Mouse (Mus musculus): ENCODE measurements around the gene Prss36. TPM values are rescaled to one million over a fixed set of nuclear protein-coding genes. Genes with fewer than 3 reads are reported as not detected.
"Not testable (repeated sequence)": the region's sequence is repeated elsewhere in the genome, so short reads cannot be mapped to it uniquely, and the experiment has no call there.

The Prss36 gene
- polyA plus RNA-seq, 1 experiment from 2014 or later, result 10.4 TPM

DNA sequence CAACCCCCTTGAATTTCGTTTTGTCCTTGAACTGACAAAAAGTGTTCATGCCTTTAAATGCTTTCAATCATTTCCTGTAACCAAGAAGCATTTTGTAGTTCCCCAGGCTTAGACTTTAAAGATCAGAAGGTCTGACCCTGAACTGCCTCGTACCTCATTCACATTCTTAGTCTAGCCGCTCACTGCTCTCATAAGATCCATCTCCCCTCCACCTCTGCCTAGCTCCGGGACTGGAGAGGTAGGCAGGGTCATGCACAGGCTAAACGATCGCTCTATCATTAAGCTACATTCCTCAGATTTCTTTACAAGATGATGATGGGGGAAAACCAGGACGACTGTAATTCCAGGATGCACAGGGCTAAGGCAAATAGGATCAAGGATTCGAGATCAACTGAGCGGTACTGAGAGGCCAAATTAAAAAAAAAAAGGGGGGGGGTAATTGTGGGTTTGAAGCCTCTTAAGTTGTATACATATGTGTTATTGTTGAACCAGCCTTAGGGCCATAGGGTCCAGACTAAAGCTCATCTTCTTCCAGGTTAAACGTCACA is 19.9 kb upstream of the Prss36 start:
- Histone ChIP-seq H3K27ac (peak overlapping the region; percentile 98), H3K9ac (peak overlapping the region; percentile 99), H3K4me1 (peaks cover 20% of the 10 kb centered on the region), H3K27me3 (no peaks in the 10 kb centered on the region), H3K36me3 (peaks cover 19% of the 10 kb centered on the region), H3K4me2 (replicated peaks) (peak overlapping the region; percentile 66), H3K4me3 (peak overlapping the region; percentile 95), H3K9me3 (replicated peaks) (no peaks in the 10 kb centered on the region)
- ATAC-seq (ENCODE audit: low FRiP score), result no peak; the same call in 1 of the 2 replicates
- 15% methylated on average over 10 of the region's 10 CpGs for WGBS

GRCm38 (mm10) chr7:127959364-127959763 is 12.8 kb upstream of the Prss36 start:
- Histone ChIP-seq H3K36me3 (no peaks in the 10 kb centered on the region), H3K4me1 (no peaks in the 10 kb centered on the region), H3K4me3 (no peak overlapping the region), H3K4me2 (replicated peaks) (no peak overlapping the region), H3K9me3 (replicated peaks) (no peaks in the 10 kb centered on the region), H3K27ac (no peak overlapping the region), H3K9ac (no peak overlapping the region), H3K27me3 (no peaks in the 10 kb centered on the region; the same call in 1 of the 2 replicates)
- ATAC-seq (ENCODE audit: low FRiP score), result no peak
- WGBS, result 65% methylated on average over 5 of the region's 5 CpGs

DNA sequence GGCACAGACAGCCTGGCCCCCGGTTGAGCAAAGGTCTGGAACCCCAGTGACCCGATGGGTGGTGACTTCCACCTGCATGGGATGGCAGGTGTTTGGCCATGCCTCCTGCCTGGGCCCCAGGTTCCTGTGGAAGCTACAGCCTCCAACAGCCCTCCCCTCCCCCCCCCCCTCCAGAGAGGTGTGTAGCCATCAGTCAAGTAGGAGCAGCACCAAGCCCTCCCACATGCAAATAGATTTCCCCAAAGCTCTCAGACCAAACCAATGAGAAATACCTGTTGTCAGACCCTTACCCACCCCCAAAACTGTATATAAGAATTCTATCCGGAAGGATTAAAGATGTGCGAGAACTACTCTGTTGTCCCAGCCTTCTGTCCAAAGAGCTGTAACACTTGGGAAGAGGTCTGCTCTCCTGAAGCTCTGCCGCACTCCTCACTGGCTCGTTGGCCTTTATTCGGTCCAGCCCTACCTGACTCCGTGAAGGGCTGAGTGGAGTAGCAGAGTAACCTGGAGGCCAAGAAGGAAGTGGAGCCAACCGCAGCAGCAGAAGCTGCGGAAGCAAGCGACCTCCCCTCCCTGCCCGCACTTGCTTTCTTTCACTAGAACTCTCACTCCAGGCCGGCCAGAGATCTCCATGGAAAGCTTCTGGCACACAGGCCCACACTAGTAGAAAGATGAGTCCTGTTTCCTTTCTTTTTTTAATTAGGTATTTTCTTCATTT is 6.5 kb upstream of the Prss36 start:
- H3K27me3 ChIP-seq, result peaks cover 3% of the 10 kb centered on the region; the same call in 1 of the 2 replicates
- H3K36me3 ChIP-seq, result no peaks in the 10 kb centered on the region
- H3K9ac ChIP-seq, result no peak overlapping the region
- H3K4me1 ChIP-seq, result no peaks in the 10 kb centered on the region
- H3K4me3 ChIP-seq, result no peak overlapping the region
- H3K9me3 ChIP-seq (replicated peaks), result no peaks in the 10 kb centered on the region
- H3K27ac ChIP-seq, result no peak overlapping the region
- 46% methylated on average over 13 of the region's 13 CpGs for WGBS
- H3K4me2 ChIP-seq (replicated peaks), result no peak overlapping the region
- ATAC-seq (ENCODE audit: low FRiP score), result no peak

DNA sequence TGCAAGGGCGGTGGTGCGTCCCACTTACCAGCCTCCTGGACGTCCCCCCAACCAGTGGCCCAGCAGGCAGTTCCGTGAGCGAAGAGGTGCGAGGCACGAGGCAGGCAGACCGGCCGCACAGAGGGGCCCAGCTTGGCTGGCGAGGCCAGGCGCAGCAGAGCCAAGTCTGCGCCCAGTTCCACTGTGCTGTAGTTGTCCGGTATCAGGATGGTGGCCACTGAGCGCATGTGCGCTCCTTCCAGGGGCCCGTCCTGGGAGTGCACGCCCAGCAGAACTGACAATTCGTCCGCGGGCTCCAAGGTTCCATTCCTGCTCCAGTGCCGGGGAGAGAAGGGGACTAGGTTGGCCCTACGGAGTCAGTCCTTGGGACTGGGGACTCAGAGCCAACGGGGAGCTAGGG is 1.9 kb downstream of the Prss36 start:
- Histone ChIP-seq H3K27ac (no peak overlapping the region; the same call in 1 of the 2 replicates), H3K4me2 (replicated peaks) (peak overlapping the region; percentile 31), H3K36me3 (no peaks in the 10 kb centered on the region), H3K9me3 (replicated peaks) (no peaks in the 10 kb centered on the region), H3K4me1 (no peaks in the 10 kb centered on the region), H3K27me3 (peaks cover 36% of the 10 kb centered on the region), H3K4me3 (no peak overlapping the region), H3K9ac (no peak overlapping the region)
- no peak for ATAC-seq (ENCODE audit: low FRiP score)
- WGBS, result 11% methylated on average over 23 of the region's 23 CpGs

- not testable (repeated sequence) for H3K27ac ChIP-seq; H3K36me3 ChIP-seq; H3K4me3 ChIP-seq; H3K9me3 ChIP-seq (replicated peaks); ATAC-seq (ENCODE audit: low FRiP score); H3K4me1 ChIP-seq; H3K4me2 ChIP-seq (replicated peaks); H3K9ac ChIP-seq
- 53% methylated on average over 2 of the region's 2 CpGs for WGBS
- peaks cover 36% of the 10 kb centered on the region for H3K27me3 ChIP-seq
Measured at GRCm38 (mm10) chr7:127942097-127942496, 4.4 kb downstream of the Prss36 start.

DNA sequence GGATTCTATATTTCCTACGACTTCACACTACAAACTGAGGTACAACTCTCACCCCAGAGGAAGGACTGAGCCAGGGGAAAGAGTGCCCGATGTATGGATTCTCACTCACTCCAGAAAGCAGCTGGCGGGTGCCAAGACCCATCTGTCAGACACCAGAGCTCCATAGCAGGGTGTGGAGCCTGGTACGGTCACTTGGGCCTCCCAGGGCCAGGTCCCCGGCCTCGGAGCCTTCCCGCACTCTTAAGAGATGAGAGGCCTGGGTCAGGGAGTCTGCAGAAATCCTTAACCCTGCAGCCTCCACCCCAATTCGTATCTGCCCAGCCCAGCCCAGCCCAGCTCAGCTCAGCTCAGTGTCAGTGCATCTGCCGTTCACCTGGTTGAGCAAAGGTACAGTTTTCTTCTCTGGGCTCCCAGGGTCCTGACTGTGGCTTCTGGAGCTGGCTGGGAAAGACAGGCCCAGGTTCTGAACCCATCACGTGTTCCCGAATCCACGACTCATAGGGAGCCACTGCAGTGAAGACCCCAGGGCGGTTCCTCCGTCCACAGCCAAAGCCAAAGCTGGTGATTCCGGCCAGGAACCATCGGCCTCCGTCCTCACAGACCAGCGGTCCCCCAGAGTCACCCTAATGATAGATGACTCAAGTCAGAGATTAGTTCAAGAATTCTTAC is 10.2 kb downstream of the Prss36 start:
- peak overlapping the region; percentile 72; the same call in 1 of the 2 replicates for H3K27ac ChIP-seq
- peak; percentile 7; the same call in 1 of the 2 replicates for ATAC-seq (ENCODE audit: low FRiP score)

GRCm38 (mm10) chr7:127935748-127936159 is 10.8 kb downstream of the Prss36 start:
- H3K27me3 ChIP-seq, result peaks cover 4% of the 10 kb centered on the region
- ATAC-seq (ENCODE audit: low FRiP score), result peak; percentile 62; the same call in 1 of the 2 replicates
- no peaks in the 10 kb centered on the region for H3K9me3 ChIP-seq (replicated peaks)
- under 1% methylated on average over 37 of the region's 38 CpGs for WGBS
- peak overlapping the region; percentile 73 for H3K4me3 ChIP-seq
- peaks cover 29% of the 10 kb centered on the region for H3K4me1 ChIP-seq
- H3K9ac ChIP-seq, result peak overlapping the region; percentile 81
- peak overlapping the region; percentile 87 for H3K4me2 ChIP-seq (replicated peaks)
- H3K36me3 ChIP-seq, result no peaks in the 10 kb centered on the region
- H3K27ac ChIP-seq, result peak overlapping the region; percentile 72

More for the DNA sequence above, 10.2 kb downstream of the Prss36 start:
- H3K36me3 ChIP-seq, result no peaks in the 10 kb centered on the region
- H3K4me3 ChIP-seq, result peak overlapping the region; percentile 73
- peak overlapping the region; percentile 87 for H3K4me2 ChIP-seq (replicated peaks)
- H3K9ac ChIP-seq, result peak overlapping the region; percentile 81
- 60% methylated on average over 18 of the region's 18 CpGs for WGBS
- H3K4me1 ChIP-seq, result peaks cover 27% of the 10 kb centered on the region
- H3K9me3 ChIP-seq (replicated peaks), result no peaks in the 10 kb centered on the region
- peaks cover 4% of the 10 kb centered on the region for H3K27me3 ChIP-seq

- peaks cover 29% of the 10 kb centered on the region for H3K4me1 ChIP-seq
- no peaks in the 10 kb centered on the region for H3K9me3 ChIP-seq (replicated peaks)
- 7% methylated on average over 28 of the region's 32 CpGs for WGBS
- peak; percentile 93 for ATAC-seq (ENCODE audit: low FRiP score)
- peak overlapping the region; percentile 73 for H3K4me3 ChIP-seq
- peak overlapping the region; percentile 81 for H3K9ac ChIP-seq
- H3K36me3 ChIP-seq, result no peaks in the 10 kb centered on the region
- peak overlapping the region; percentile 87 for H3K4me2 ChIP-seq (replicated peaks)
- peak overlapping the region; percentile 72 for H3K27ac ChIP-seq
- H3K27me3 ChIP-seq, result peaks cover 10% of the 10 kb centered on the region
Measured at GRCm38 (mm10) chr7:127935028-127935722, 11.3 kb downstream of the Prss36 start.

DNA sequence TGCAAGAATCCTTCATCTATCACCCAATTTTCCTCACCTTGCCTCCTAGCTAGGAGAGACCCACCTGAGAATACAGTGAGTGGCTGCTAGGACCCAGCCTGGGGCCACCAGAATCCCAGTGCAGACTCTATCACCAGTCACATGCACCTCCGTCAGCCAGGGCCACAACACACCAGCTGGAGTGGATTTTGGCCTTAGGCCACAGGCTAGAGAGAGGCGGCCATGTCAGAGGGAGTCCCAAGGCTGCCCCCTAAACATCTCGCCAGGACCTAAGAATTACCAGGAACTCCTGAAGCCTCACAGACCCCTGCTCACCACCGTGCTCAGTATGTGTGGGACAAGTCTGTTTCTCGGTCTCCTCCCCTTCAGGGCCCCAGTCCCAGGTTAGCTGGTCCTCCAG is 12.4 kb downstream of the Prss36 start:
- Histone ChIP-seq H3K27ac (no peak overlapping the region), H3K36me3 (no peaks in the 10 kb centered on the region), H3K4me3 (no peak overlapping the region), H3K9ac (peak overlapping the region; percentile 43; the same call in 1 of the 2 replicates), H3K27me3 (peaks cover 21% of the 10 kb centered on the region), H3K4me2 (replicated peaks) (no peak overlapping the region), H3K9me3 (replicated peaks) (no peaks in the 10 kb centered on the region), H3K4me1 (peaks cover 33% of the 10 kb centered on the region)
- WGBS, result 89% methylated on average over 5 of the region's 5 CpGs
- no peak for ATAC-seq (ENCODE audit: low FRiP score)

- Histone ChIP-seq H3K9me3 (replicated peaks) (no peaks in the 10 kb centered on the region), H3K4me2 (replicated peaks) (no peak overlapping the region), H3K9ac (no peak overlapping the region), H3K27me3 (peaks cover 37% of the 10 kb centered on the region), H3K36me3 (no peaks in the 10 kb centered on the region), H3K27ac (no peak overlapping the region), H3K4me1 (peaks cover 33% of the 10 kb centered on the region), H3K4me3 (no peak overlapping the region)
- WGBS, result 18% methylated on average over 13 of the region's 13 CpGs
- no peak for ATAC-seq (ENCODE audit: low FRiP score)
Measured at GRCm38 (mm10) chr7:127932273-127933031, 14.1 kb downstream of the Prss36 start.

GRCm38 (mm10) chr7:127931351-127932135 is 15.0 kb downstream of the Prss36 start:
- Histone ChIP-seq H3K36me3 (0 out of 2 replicates have a peak, but pooled peaks cover 1% of the 10 kb centered on the region), H3K4me3 (no peak overlapping the region), H3K9me3 (replicated peaks) (no peaks in the 10 kb centered on the region), H3K4me1 (peaks cover 32% of the 10 kb centered on the region), H3K27me3 (peaks cover 38% of the 10 kb centered on the region), H3K27ac (no peak overlapping the region), H3K9ac (0 out of 2 replicates have a peak overlapping the region, but pooled peaks have one; percentile 18), H3K4me2 (replicated peaks) (no peak overlapping the region)
- no peak for ATAC-seq (ENCODE audit: low FRiP score)
- WGBS, result 35% methylated on average over 13 of the region's 13 CpGs

All from hindbrain, embryonic 12.5 days (tissue).